ENCODE assay signal across 12 mouse cellular contexts in genomic region chr1:175607308-175607707, GRCm38 (mm10). TPM values are rescaled to one million over a fixed set of nuclear protein-coding genes. Genes with fewer than 3 reads are reported as not detected.
"Had no signal": no experiment of that assay in that cellular context is flagged by ENCODE, and none has a peak within 500 bp of the region (broad histone marks: within the 10 kb centered on the region; RNA-seq: fewer than 3 reads in every experiment).

No protein-coding gene starts in this region.

- H3K4me2 ChIP-seq: limb, embryonic 15.5 days; midbrain, embryonic 13.5 days; neural tube, embryonic 12.5 days had no signal

- H3K27ac ChIP-seq: left cerebral cortex, adult 2 months; limb, embryonic 15.5 days; midbrain, embryonic 13.5 days; neural tube, embryonic 12.5 days had no signal

- H3K9ac ChIP-seq: limb, embryonic 15.5 days; midbrain, embryonic 13.5 days; neural tube, embryonic 12.5 days had no signal

- ATAC-seq: hindbrain, embryonic 16.5 days; midbrain, embryonic 13.5 days had no signal

- H3K9me3 ChIP-seq: limb, embryonic 15.5 days; midbrain, embryonic 13.5 days; neural tube, embryonic 12.5 days had no signal

- DNase-seq: kidney, adult 8-10 months; kidney, postnatal 25 days; retina, postnatal 1 day; thymus, postnatal 36 days had no signal

- H3K27me3 ChIP-seq: limb, embryonic 15.5 days; midbrain, embryonic 13.5 days; neural tube, embryonic 12.5 days had no signal

- H3K4me3 ChIP-seq: left cerebral cortex, adult 2 months; limb, embryonic 15.5 days; midbrain, embryonic 13.5 days; neural tube, embryonic 12.5 days had no signal

- H3K4me1 ChIP-seq: limb, embryonic 15.5 days; midbrain, embryonic 13.5 days; neural tube, embryonic 12.5 days had no signal

RNA-seq across cellular contexts. Expression of gene Kmo, which starts 12.9 kb away (rescaled TPM):
- total RNA-seq: layer of hippocampus, postnatal 25 days; left cerebral cortex, postnatal 25 days; midbrain, postnatal 0 days had no signal
- polyA plus RNA-seq: midbrain, postnatal 0 days had no signal
